Mouse (Mus musculus): ENCODE results near the gene Mbnl1. TPM values are rescaled to one million over a fixed set of nuclear protein-coding genes. Genes with fewer than 3 reads are reported as not detected.

Gene Mbnl1
- polyA plus RNA-seq, 1 experiment from 2014 or later, result 70.2 TPM

GRCm38 (mm10) chr3:60475055-60475454, 2.4 kb downstream of the Mbnl1 start:
- Histone ChIP-seq H3K9me3 (replicated peaks; ENCODE audit: low read length) (no peaks in the 10 kb centered on the region), H3K9ac (ENCODE audit: low read depth, low read length) (no peak overlapping the region), H3K4me3 (replicated peaks; ENCODE audit: low read depth, low read length) (no peak overlapping the region), H3K36me3 (ENCODE audit: insufficient read depth, low read length) (no peaks in the 10 kb centered on the region), H3K27me3 (ENCODE audit: insufficient read depth, low read length) (no peaks in the 10 kb centered on the region), H3K27ac (no peak overlapping the region), H3K4me2 (ENCODE audit: low read length) (no peak overlapping the region), H3K4me1 (replicated peaks; ENCODE audit: insufficient read depth, low read length) (no peaks in the 10 kb centered on the region)
- no peak for ATAC-seq (replicated peaks; ENCODE audit: low FRiP score, low read depth)
- DNase-seq (ENCODE audit: low spot score), result no peak
- WGBS, result 93% methylated on average over 2 of the region's 2 CpGs
- no peak for TF ChIP-seq CTCF (IDR thresholded peaks at IDR 0.05; ENCODE audit: low read depth)

DNA sequence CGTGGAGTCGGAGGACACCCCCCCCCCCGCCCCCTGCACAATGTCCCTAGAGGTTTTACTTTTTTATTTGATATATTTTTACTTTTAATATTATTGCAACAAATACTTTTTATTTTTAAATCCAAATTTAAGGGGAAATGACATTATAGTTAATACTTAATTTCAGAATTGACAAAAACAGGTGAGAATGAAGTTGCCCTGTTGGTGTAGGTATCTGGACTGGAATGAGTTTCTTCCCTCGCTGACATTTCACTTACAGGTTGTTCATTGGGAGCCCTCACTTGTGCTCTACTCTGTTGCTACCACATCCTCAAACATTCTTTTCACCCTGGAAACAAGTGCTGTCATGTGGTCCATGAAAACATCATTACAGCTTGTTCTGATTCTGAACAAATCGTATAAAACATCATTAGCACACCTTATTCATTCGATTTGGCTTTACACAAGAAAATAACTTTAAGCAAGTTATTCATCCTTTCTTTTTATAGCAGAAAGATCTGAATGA, 4.2 kb downstream of the Mbnl1 start:
- no peak overlapping the region for H3K4me2 ChIP-seq (ENCODE audit: low read length)
- H3K4me1 ChIP-seq (replicated peaks; ENCODE audit: insufficient read depth, low read length), result no peaks in the 10 kb centered on the region
- 87% methylated on average over 6 of the region's 6 CpGs for WGBS
- H3K27me3 ChIP-seq (ENCODE audit: insufficient read depth, low read length), result no peaks in the 10 kb centered on the region
- no peak overlapping the region for H3K4me3 ChIP-seq (replicated peaks; ENCODE audit: low read depth, low read length)
- no peak for TF ChIP-seq CTCF (IDR thresholded peaks at IDR 0.05; ENCODE audit: low read depth)
- DNase-seq (ENCODE audit: low spot score) (no peak), ATAC-seq (replicated peaks; ENCODE audit: low FRiP score, low read depth) (no peak)
- no peaks in the 10 kb centered on the region for H3K9me3 ChIP-seq (replicated peaks; ENCODE audit: low read length)
- H3K27ac ChIP-seq, result no peak overlapping the region
- H3K9ac ChIP-seq (ENCODE audit: low read depth, low read length), result no peak overlapping the region
- H3K36me3 ChIP-seq (ENCODE audit: insufficient read depth, low read length), result no peaks in the 10 kb centered on the region

DNA sequence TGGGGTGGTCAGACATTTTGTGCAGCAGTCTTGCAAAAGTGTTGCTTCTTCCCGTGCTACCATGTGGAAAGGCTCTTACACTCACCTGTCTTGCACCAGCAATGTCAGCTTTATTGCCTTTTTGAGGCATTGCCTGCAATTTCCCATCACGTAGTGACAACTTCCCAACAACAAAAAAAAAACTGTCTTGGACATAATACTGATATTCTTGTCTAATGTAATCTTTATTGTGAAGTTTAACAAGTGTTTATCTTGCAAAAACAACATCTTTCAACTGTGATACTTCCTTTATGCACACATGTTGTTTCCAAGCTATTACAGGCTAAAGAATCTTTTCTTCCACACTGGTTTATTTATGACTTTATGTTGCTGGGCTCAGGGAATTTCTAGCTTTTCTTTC, 5.8 kb downstream of the Mbnl1 start:
- ATAC-seq (replicated peaks; ENCODE audit: low FRiP score, low read depth) (no peak), DNase-seq (ENCODE audit: low spot score) (no peak)
- H3K4me2 ChIP-seq (ENCODE audit: low read length), result no peak overlapping the region
- H3K4me1 ChIP-seq (replicated peaks; ENCODE audit: insufficient read depth, low read length), result no peaks in the 10 kb centered on the region
- no peak overlapping the region for H3K27ac ChIP-seq
- H3K9me3 ChIP-seq (replicated peaks; ENCODE audit: low read length), result no peaks in the 10 kb centered on the region
- no peak overlapping the region for H3K9ac ChIP-seq (ENCODE audit: low read depth, low read length)
- no peak for TF ChIP-seq CTCF (IDR thresholded peaks at IDR 0.05; ENCODE audit: low read depth)
- H3K36me3 ChIP-seq (ENCODE audit: insufficient read depth, low read length), result no peaks in the 10 kb centered on the region
- no peaks in the 10 kb centered on the region for H3K27me3 ChIP-seq (ENCODE audit: insufficient read depth, low read length)
- H3K4me3 ChIP-seq (replicated peaks; ENCODE audit: low read depth, low read length), result no peak overlapping the region
- WGBS, result 19% methylated on average over 2 of the region's 2 CpGs

DNA sequence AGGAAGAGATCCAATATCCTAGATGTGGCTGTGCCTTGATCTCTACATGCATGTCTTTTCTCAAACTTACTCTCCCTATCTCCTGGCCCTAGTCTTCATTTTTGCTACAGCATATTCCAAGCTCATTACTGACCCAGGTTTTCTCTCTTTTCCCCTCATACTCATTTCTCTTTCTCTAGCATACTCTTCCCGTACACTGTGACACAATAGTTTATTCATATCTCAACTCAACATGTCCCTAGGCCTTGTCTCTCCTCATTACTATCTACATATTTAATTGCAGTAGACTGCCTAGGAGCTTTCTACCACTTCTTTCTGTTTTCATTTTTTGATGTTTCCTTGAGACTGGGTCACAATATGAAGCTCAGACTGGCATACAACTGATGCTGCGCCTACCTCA, 8.1 kb downstream of the Mbnl1 start:
- Histone ChIP-seq H3K36me3 (ENCODE audit: insufficient read depth, low read length) (no peaks in the 10 kb centered on the region), H3K4me1 (replicated peaks; ENCODE audit: insufficient read depth, low read length) (no peaks in the 10 kb centered on the region), H3K27me3 (ENCODE audit: insufficient read depth, low read length) (no peaks in the 10 kb centered on the region), H3K4me2 (ENCODE audit: low read length) (no peak overlapping the region), H3K4me3 (replicated peaks; ENCODE audit: low read depth, low read length) (no peak overlapping the region), H3K9ac (ENCODE audit: low read depth, low read length) (no peak overlapping the region), H3K27ac (no peak overlapping the region), H3K9me3 (replicated peaks; ENCODE audit: low read length) (no peaks in the 10 kb centered on the region)
- no peak for TF ChIP-seq CTCF (IDR thresholded peaks at IDR 0.05; ENCODE audit: low read depth)
- WGBS, result 93% methylated on average over 2 of the region's 2 CpGs
- ATAC-seq (replicated peaks; ENCODE audit: low FRiP score, low read depth) (no peak), DNase-seq (ENCODE audit: low spot score) (no peak)

- Histone ChIP-seq H3K4me2 (ENCODE audit: low read length) (no peak overlapping the region), H3K9ac (ENCODE audit: low read depth, low read length) (no peak overlapping the region), H3K27me3 (ENCODE audit: insufficient read depth, low read length) (no peaks in the 10 kb centered on the region), H3K4me3 (replicated peaks; ENCODE audit: low read depth, low read length) (no peak overlapping the region), H3K9me3 (replicated peaks; ENCODE audit: low read length) (no peaks in the 10 kb centered on the region), H3K36me3 (ENCODE audit: insufficient read depth, low read length) (no peaks in the 10 kb centered on the region), H3K4me1 (replicated peaks; ENCODE audit: insufficient read depth, low read length) (no peaks in the 10 kb centered on the region), H3K27ac (no peak overlapping the region)
- 88% methylated on average over 2 of the region's 2 CpGs for WGBS
- TF ChIP-seq CTCF (IDR thresholded peaks at IDR 0.05; ENCODE audit: low read depth), result no peak
- no peak for DNase-seq (ENCODE audit: low spot score)
- ATAC-seq (replicated peaks; ENCODE audit: low FRiP score, low read depth), result no peak
These were observed 9.2 kb downstream of the Mbnl1 start for GRCm38 (mm10) chr3:60481740-60482399.

GRCm38 (mm10) chr3:60483305-60483704, 10.7 kb downstream of the Mbnl1 start:
- no peaks in the 10 kb centered on the region for H3K27me3 ChIP-seq (ENCODE audit: insufficient read depth, low read length)
- DNase-seq (ENCODE audit: low spot score), result no peak
- H3K9me3 ChIP-seq (replicated peaks; ENCODE audit: low read length), result no peaks in the 10 kb centered on the region
- no peaks in the 10 kb centered on the region for H3K4me1 ChIP-seq (replicated peaks; ENCODE audit: insufficient read depth, low read length)
- no peak for TF ChIP-seq CTCF (IDR thresholded peaks at IDR 0.05; ENCODE audit: low read depth)
- no peak overlapping the region for H3K9ac ChIP-seq (ENCODE audit: low read depth, low read length)
- H3K4me3 ChIP-seq (replicated peaks; ENCODE audit: low read depth, low read length), result no peak overlapping the region
- H3K36me3 ChIP-seq (ENCODE audit: insufficient read depth, low read length), result no peaks in the 10 kb centered on the region
- ATAC-seq (replicated peaks; ENCODE audit: low FRiP score, low read depth), result no peak
- H3K4me2 ChIP-seq (ENCODE audit: low read length), result no peak overlapping the region
- H3K27ac ChIP-seq, result no peak overlapping the region
